Mouse (Mus musculus) erythroblast, embryonic 14.5 days (primary cell): ENCODE measurements around the gene Trmt10a.

Source experiments
- GATA1 ChIP-seq: IDR thresholded peaks from 2 replicates; pipeline ENCODE4 v1.6.1; 2012; ENCODE audit warnings: low read length, inconsistent platforms, mixed read lengths
- TAL1 ChIP-seq: IDR thresholded peaks from 3 replicates; pipeline ENCODE4 v1.6.1; 2012; ENCODE audit warnings: low read length, inconsistent platforms, mixed read lengths

DNA sequence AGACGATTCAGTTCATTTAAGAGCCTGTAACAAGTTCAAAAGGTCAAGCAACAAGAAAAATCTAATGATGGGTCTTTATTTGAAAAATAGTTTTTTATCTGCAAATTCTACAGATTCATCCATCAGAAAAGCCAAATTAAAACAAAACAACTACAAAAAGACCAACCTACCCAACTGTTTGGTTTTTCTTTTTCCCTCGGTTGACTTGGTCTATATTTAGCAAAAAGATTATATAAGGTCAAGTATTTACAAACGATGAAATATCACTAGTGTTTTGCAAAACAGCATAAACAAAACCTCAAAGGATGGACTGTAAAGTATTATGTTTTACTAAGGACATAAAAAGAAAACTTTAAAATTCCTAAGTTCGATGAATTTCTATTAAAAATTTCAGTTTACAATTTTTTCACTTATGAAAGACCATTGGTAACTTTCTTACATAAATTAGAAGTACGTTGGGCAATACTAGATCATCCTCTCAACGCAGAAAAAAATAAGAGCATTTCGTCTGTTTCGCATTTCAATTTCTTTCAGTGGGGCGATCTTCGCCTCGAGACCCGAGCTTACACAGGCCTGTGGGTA lies 424 bp upstream of the Trmt10a start:
- TF ChIP-seq GATA1 (no peak), TAL1 (no peak)
